Mouse (Mus musculus): ENCODE data around the gene Iqcf5. TPM values are rescaled to one million over a fixed set of nuclear protein-coding genes. Genes with fewer than 3 reads are reported as not detected.

The Iqcf5 gene
- total RNA-seq, 2 experiments from 2014 or later: not detected

Other genes with a start within 250 kb of the Iqcf5 start
- gene Poc1a, start 233.5 kb upstream of the Iqcf5 start, total RNA-seq (2021): 10 to 100 TPM; 17.0 to 19.3 TPM
- 10 to 100 TPM; 26.2 to 33.5 TPM for gene Dusp7, start 145.9 kb upstream of the Iqcf5 start, total RNA-seq (2021)
- gene Rpl29, start 85.1 kb upstream of the Iqcf5 start, total RNA-seq (2021): 100 to 1,000 TPM; 471 to 490 TPM
- 10 to 100 TPM; 20.5 to 20.6 TPM for gene Acy1, start 76.3 kb upstream of the Iqcf5 start, total RNA-seq (2021)
- gene Abhd14b, start 67.1 kb upstream of the Iqcf5 start, total RNA-seq (2021): 1 to 10 TPM; 4.5 to 5.0 TPM
- gene Abhd14a, start 66.9 kb upstream of the Iqcf5 start, total RNA-seq (2021): 10 to 100 TPM; 23.7 to 26.1 TPM
- 100 to 1,000 TPM in 1 of 2 experiments, 10 to 100 TPM in 1; 96.8 to 101 TPM for gene Pcbp4, start 61.3 kb upstream of the Iqcf5 start, total RNA-seq (2021)
- gene Gpr62, start 48.6 kb upstream of the Iqcf5 start, total RNA-seq (2021): under 1 TPM in 1 of 2 experiments, not detected in 1; 0.14 TPM
- 10 to 100 TPM; 21.3 to 23.3 TPM for gene Rrp9, start 38.6 kb upstream of the Iqcf5 start, total RNA-seq (2021)
- gene Parp3, start 37.6 kb upstream of the Iqcf5 start, total RNA-seq (2021): 1 to 10 TPM; 7.5 to 8.3 TPM
- gene Iqcf1, start 14.6 kb upstream of the Iqcf5 start, total RNA-seq (2021): not detected
- gene Iqcf3, start 47.1 kb downstream of the Iqcf5 start, total RNA-seq (2021): not detected
- not detected for gene Iqcf4, start 56.4 kb downstream of the Iqcf5 start, total RNA-seq (2021)
- gene Iqcf6, start 112.0 kb downstream of the Iqcf5 start, total RNA-seq (2021): not detected
- gene Grm2, start 141.5 kb downstream of the Iqcf5 start, total RNA-seq (2021): not detected
- 10 to 100 TPM; 31.0 to 38.0 TPM for gene Tex264, start 171.4 kb downstream of the Iqcf5 start, total RNA-seq (2021)